Mouse (Mus musculus) G1E (cell line): ENCODE data around the gene Nudt17.

ENCODE experiments used
- CTCF ChIP-seq: IDR thresholded peaks from 2 replicates; pipeline ENCODE4 v1.5.1; 2012; ENCODE audit warnings: low read depth, low read length, inconsistent platforms, mixed read lengths
- GATA1 ChIP-seq: IDR thresholded peaks from 2 replicates; pipeline ENCODE4 v1.6.1; 2012; ENCODE audit warnings: borderline replicate concordance, low read length, inconsistent platforms, mixed read lengths
- POLR2AphosphoS5 ChIP-seq: IDR thresholded peaks from 2 replicates; pipeline ENCODE4 v1.6.1; 2012; ENCODE audit warnings: low read depth, low read length, inconsistent platforms; ENCODE audit not compliant: insufficient replicate concordance
- TAL1 ChIP-seq: conservative IDR thresholded peaks from 2 replicates; pipeline ENCODE4 v1.6.1; 2012; ENCODE audit warnings: low read depth, low read length, inconsistent platforms, mixed read lengths

- no peak for TF ChIP-seq GATA1
- TF ChIP-seq CTCF = no peak
- no peak for TF ChIP-seq POLR2AphosphoS5
- TF ChIP-seq TAL1 = no peak
Observed at GRCm38 (mm10) chr3:96729403-96729784, 21.0 kb upstream of the Nudt17 start.
